Mouse (Mus musculus): ENCODE data around the gene Scrg1.

DNA sequence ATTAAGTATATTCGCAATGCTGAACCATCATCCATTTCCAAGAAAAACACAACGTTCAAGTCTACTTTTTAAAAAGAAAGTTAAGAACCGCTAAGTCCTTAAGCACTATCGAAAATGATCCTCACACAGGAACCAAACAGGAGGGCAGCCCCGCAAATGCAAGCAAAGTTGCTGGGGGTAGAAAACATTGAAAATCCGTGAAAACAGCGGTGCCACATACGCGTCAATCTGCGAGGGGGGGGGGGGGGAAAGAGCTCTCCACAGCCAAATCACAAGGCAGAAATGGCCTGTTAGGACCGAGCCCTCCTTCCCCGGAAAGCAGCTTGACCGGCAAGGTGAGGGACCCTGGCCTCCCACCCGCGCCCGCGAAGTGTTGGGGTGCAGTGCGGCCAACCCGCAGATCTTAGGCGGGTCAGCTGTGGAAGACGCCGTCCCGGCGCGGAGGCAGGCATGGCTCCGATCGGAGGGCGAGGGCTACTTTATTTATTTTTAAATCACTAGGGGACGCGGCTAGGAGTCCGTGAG is 55.1 kb downstream of the Scrg1 start:
- TF ChIP-seq CTCF (IDR thresholded peaks at IDR 0.05; ENCODE audit: low read depth, low read length) (no peak), GATA1 (IDR thresholded peaks at IDR 0.05; ENCODE audit: borderline replicate concordance, low read length) (no peak)
